ENCODE assay signal across 28 mouse cellular contexts in the genomic region with DNA sequence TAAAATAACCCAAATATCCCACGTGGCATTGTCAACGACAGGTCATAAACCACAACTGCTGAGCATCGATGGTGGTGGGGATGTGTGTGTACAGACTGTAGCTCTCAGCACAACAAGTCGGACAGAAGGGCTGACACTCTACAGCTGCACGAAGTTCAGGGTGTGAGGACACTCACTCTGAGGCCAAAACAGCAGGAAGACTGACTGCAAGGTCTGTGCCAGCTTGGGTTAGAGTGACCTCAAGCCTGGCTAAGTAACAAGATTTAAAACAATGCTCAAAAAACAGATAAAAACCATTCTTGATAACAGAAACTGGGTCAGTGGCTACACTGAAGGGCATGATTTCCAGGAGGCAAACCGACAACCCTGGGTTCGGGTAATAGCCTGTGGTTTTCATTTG.
"Had no signal": no experiment of that assay in that cellular context is flagged by ENCODE, and none has a peak within 500 bp of the region (broad histone marks: within the 10 kb centered on the region; RNA-seq: fewer than 3 reads in every experiment).

No protein-coding gene starts in this region.

- H3K4me3 ChIP-seq: embryonic facial prominence, embryonic 10.5 days; embryonic facial prominence, embryonic 12.5 days; embryonic facial prominence, embryonic 13.5 days; embryonic facial prominence, embryonic 15.5 days; erythroblast, embryonic 14.5 days; forebrain, embryonic 10.5 days; forebrain, embryonic 12.5 days; forebrain, embryonic 13.5 days; forebrain, embryonic 15.5 days; gastrocnemius, adult 2 months; heart, adult 2 months had no signal

- H3K9me3 ChIP-seq: embryonic facial prominence, embryonic 10.5 days; embryonic facial prominence, embryonic 12.5 days; embryonic facial prominence, embryonic 13.5 days; embryonic facial prominence, embryonic 15.5 days; forebrain, embryonic 12.5 days; forebrain, embryonic 13.5 days; forebrain, embryonic 15.5 days had no signal

- H3K27ac ChIP-seq: embryonic facial prominence, embryonic 10.5 days; embryonic facial prominence, embryonic 12.5 days; embryonic facial prominence, embryonic 13.5 days; embryonic facial prominence, embryonic 15.5 days; forebrain, embryonic 10.5 days; forebrain, embryonic 12.5 days; forebrain, embryonic 13.5 days; forebrain, embryonic 15.5 days; gastrocnemius, adult 2 months; heart, adult 2 months had no signal

- ATAC-seq: forebrain, embryonic 13.5 days; forebrain, embryonic 15.5 days; forebrain, embryonic 16.5 days; forebrain, postnatal 0 days had no signal

- H3K4me2 ChIP-seq: embryonic facial prominence, embryonic 12.5 days; embryonic facial prominence, embryonic 13.5 days; embryonic facial prominence, embryonic 15.5 days; forebrain, embryonic 12.5 days; forebrain, embryonic 13.5 days; forebrain, embryonic 15.5 days had no signal

- DNase-seq: cerebellum, adult 18-20 months; cerebellum, adult 2 months; cerebellum, adult 8-10 months; cerebellum, adult 9-10 months; cerebellum, adult 9-11 months; cerebellum, postnatal 10 days; cerebellum, postnatal 14 days; cerebellum, postnatal 25 days; cerebellum, postnatal 36 days; embryo, embryonic 11 days; forebrain, postnatal 0 days; gastrocnemius, adult 2 months; gastrocnemius, postnatal 10 days; gastrocnemius, postnatal 14 days; gastrocnemius, postnatal 25 days; gastrocnemius, postnatal 36 days; heart, adult 18-20 months; heart, adult 2 months had no signal

- H3K27me3 ChIP-seq: embryonic facial prominence, embryonic 12.5 days; embryonic facial prominence, embryonic 13.5 days; embryonic facial prominence, embryonic 15.5 days; forebrain, embryonic 12.5 days; forebrain, embryonic 13.5 days; forebrain, embryonic 15.5 days had no signal

- H3K9ac ChIP-seq: embryonic facial prominence, embryonic 12.5 days; embryonic facial prominence, embryonic 13.5 days; embryonic facial prominence, embryonic 15.5 days; forebrain, embryonic 12.5 days; forebrain, embryonic 13.5 days; forebrain, embryonic 15.5 days; forebrain, postnatal 0 days had no signal
